Mouse (Mus musculus) midbrain, embryonic 13.5 days (tissue): Measurements from ENCODE around the gene Tex9. TPM values are rescaled to one million over a fixed set of nuclear protein-coding genes. Genes with fewer than 3 reads are reported as not detected.

Source experiments
- ATAC-seq: fragments of 200-750 bp; cut with Nextera tagmentation; 2 replicates; pipeline ENCODE4 v1.8.0; 2017; ENCODE audit warnings: mild to moderate bottlenecking, moderate TSS enrichment, moderate library complexity
- H3K27ac ChIP-seq: fragments of 300-500 bp; sonication (generic); 2 replicates; pipeline ENCODE4 v1.5.1; 2015; ENCODE audit warnings: inconsistent platforms, mild to moderate bottlenecking, moderate library complexity
- H3K27me3 ChIP-seq: fragments of 300-500 bp; sonication (generic); 2 replicates; pipeline ENCODE4 v1.6.1; 2015; ENCODE audit warnings: mild to moderate bottlenecking, inconsistent platforms
- H3K36me3 ChIP-seq: fragments of 300-500 bp; sonication (generic); 2 replicates; pipeline ENCODE4 v1.6.1; 2015; ENCODE audit warnings: mild to moderate bottlenecking, inconsistent platforms
- H3K4me1 ChIP-seq: fragments of 300-500 bp; sonication (generic); replicated peaks from 2 replicates; pipeline ENCODE4 v1.6.1; 2015; ENCODE audit warnings: inconsistent platforms
- H3K4me2 ChIP-seq: fragments of 300-500 bp; sonication (generic); replicated peaks from 2 replicates; pipeline ENCODE4 v1.6.1; 2015; ENCODE audit warnings: moderate library complexity, mild to moderate bottlenecking, inconsistent platforms
- H3K4me3 ChIP-seq: fragments of 300-500 bp; sonication (generic); replicated peaks from 2 replicates; pipeline ENCODE4 v1.5.1; 2015; ENCODE audit warnings: mild to moderate bottlenecking, inconsistent platforms
- H3K9ac ChIP-seq: fragments of 300-500 bp; sonication (generic); replicated peaks from 2 replicates; pipeline ENCODE4 v1.6.1; 2015; ENCODE audit warnings: mild to moderate bottlenecking, inconsistent platforms
- H3K9me3 ChIP-seq: fragments of 300-500 bp; sonication (generic); 2 replicates; pipeline ENCODE4 v1.6.1; 2016; ENCODE audit warnings: mild to moderate bottlenecking, inconsistent platforms
- WGBS: fragments of 180-500 bp; shearing (Covaris S2); methylation state at CpG from one replicate; pipeline ENCODE4 v1.1.7; 2015; 5-methylcytosine and 5-hydroxymethylcytosine counted together
- polyA plus RNA-seq: library from polyadenylated mRNA; unstranded; fragments of >200 nt; fragmentation: Nextera tagmentation; extraction: Ambion mirVana; gene quantifications from 2 replicates; pipeline ENCODE4 v1.2.1, GENCODE M21; 2015

The Tex9 gene
- 50.7 and 53.0 TPM in 2 replicates for polyA plus RNA-seq

DNA sequence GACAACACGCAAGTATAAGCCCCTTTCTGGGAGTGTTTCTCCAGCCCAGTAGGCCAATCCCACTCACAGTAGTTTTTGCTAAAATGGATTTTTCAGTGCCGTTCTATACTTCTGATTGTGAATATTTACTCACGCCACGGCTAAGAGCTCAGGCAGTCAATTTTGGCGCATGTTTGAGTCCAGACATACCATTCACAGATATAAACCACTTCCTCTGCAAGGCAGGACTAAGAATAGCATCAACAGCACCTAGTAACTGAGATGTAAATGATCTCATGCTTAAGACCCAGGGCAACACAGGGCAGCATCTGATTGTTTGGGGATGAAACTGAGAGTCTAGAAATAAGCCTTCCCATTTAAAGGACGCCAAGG lies at the start of gene Tex9:
Tex9 (minus strand) TSS at position 19 of the 372 bp plus-strand sequence.
- H3K27me3 ChIP-seq: no peaks in the 10 kb centered on the region
- 5% methylated on average over 6 of the region's 6 CpGs for WGBS

DNA sequence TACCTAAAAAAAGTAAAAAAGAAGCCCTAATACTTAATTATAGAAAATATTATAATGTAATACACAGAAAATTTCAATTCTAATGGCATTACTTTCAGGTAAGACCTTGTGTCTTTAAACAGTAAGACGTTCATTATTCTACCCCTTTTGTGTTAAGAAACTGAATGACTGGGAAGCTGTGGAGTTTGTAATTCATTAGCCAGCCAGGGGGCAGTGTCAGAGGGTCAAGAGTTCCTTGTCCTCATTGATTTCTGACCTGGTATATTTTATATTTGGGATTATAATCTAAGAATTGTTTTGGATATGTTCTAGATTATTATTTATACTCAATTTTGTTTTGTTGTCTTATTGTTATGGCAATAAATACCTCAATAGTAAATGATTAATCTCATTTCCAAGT lies 45.1 kb upstream of the Tex9 start:
- no peak overlapping the region for H3K4me2 ChIP-seq
- no peak overlapping the region for H3K27ac ChIP-seq
- no peak for ATAC-seq
- H3K4me3 ChIP-seq: no peak overlapping the region
- peaks cover 5% of the 10 kb centered on the region; the same call in 1 of the 2 replicates for H3K36me3 ChIP-seq
- no peak overlapping the region for H3K9ac ChIP-seq
- no peaks in the 10 kb centered on the region for H3K9me3 ChIP-seq
- H3K4me1 ChIP-seq: peaks cover 13% of the 10 kb centered on the region; the same call in 1 of the 2 replicates
- H3K27me3 ChIP-seq: no peaks in the 10 kb centered on the region
- 51% methylated on average over 1 of the region's 1 CpGs for WGBS

More for the DNA sequence above, at the start of gene Tex9:
- H3K4me3 ChIP-seq: peak within 1 kb of the TSS; percentile 76
- peak; percentile 73 for ATAC-seq
- peak within 1 kb of the TSS; percentile 81 for H3K9ac ChIP-seq
- peaks cover 4% of the 10 kb centered on the region for H3K36me3 ChIP-seq
- H3K4me2 ChIP-seq: peak within 1 kb of the TSS; percentile 71
- H3K4me1 ChIP-seq: peaks cover 15% of the 10 kb centered on the region
- H3K9me3 ChIP-seq: no peaks in the 10 kb centered on the region
- H3K27ac ChIP-seq: peak within 1 kb of the TSS; percentile 81

DNA sequence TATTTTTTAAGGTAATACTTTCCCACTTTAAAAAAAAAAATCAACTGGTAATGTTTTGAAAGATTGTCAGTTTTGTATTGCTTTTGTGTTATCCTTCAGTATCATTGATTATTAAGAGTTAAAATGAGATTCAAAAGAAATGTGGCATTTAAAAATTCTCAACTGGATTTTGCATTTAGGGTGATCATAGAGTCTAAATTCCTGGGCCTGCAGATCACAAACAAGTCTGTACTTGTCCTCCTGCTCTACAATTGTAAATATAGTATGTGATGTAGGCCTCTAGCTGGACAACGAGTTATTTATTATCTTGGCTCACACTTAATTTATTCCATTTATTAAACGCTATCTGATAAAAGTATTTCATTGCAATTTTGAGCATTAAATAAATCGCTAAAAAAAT lies 43.4 kb upstream of the Tex9 start:
- Histone ChIP-seq H3K4me3 (no peak overlapping the region), H3K27me3 (no peaks in the 10 kb centered on the region), H3K36me3 (peaks cover 3% of the 10 kb centered on the region; the same call in 1 of the 2 replicates), H3K27ac (no peak overlapping the region), H3K9ac (no peak overlapping the region), H3K4me1 (peaks cover 21% of the 10 kb centered on the region), H3K4me2 (peak overlapping the region; percentile 59; the same call in 1 of the 2 replicates), H3K9me3 (no peaks in the 10 kb centered on the region)
- ATAC-seq: no peak
- WGBS: 82% methylated on average over 3 of the region's 3 CpGs

DNA sequence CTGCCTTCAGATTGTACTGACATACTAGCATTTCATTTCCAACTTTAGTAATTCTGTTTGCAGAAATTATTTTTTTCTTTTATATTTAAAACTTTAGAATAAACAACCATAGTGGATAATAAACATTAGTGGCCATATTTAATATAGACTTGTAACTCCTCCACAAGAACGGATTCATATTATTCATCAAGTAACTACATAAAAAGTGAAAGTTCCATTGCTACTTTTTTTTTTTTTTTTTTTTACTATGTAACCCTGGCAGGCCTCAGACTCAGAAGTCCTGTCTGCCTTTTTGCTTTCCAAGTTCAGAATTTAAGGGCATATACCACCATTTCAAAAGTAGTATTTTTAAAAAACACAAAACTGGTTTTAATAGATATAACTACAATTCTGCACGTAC lies 43.0 kb upstream of the Tex9 start:
- Histone ChIP-seq H3K4me3 (peak overlapping the region; percentile 35), H3K36me3 (no peaks in the 10 kb centered on the region), H3K9me3 (no peaks in the 10 kb centered on the region), H3K4me2 (peak overlapping the region; percentile 59), H3K9ac (no peak overlapping the region), H3K4me1 (peaks cover 21% of the 10 kb centered on the region), H3K27me3 (no peaks in the 10 kb centered on the region), H3K27ac (no peak overlapping the region)
- ATAC-seq: no peak
- WGBS: 93% methylated on average over 2 of the region's 2 CpGs

DNA sequence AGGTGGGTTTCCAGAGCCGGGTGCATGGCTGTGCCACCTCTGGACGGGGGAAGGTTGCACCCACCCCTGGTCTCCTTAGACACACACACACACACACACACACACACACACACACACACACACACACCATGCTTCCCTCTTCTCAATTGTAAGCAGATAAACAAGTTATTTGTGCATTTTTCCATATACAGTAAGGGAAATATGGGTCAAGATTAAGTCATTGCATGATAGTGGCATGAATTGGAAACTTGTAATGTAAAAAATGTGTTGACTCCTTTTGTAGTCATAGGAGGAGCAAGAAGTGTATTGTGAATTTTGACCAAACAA lies 41.0 kb upstream of the Tex9 start:
- Histone ChIP-seq H3K27me3 (no peaks in the 10 kb centered on the region), H3K4me2 (peak overlapping the region; percentile 68), H3K4me3 (peak overlapping the region; percentile 96), H3K9ac (peak overlapping the region; percentile 95), H3K4me1 (peaks cover 21% of the 10 kb centered on the region), H3K27ac (peak overlapping the region; percentile 100), H3K9me3 (no peaks in the 10 kb centered on the region), H3K36me3 (no peaks in the 10 kb centered on the region)
- 0% methylated on average over 2 of the region's 2 CpGs for WGBS
- ATAC-seq: peak; percentile 29; the same call in 1 of the 2 replicates

DNA sequence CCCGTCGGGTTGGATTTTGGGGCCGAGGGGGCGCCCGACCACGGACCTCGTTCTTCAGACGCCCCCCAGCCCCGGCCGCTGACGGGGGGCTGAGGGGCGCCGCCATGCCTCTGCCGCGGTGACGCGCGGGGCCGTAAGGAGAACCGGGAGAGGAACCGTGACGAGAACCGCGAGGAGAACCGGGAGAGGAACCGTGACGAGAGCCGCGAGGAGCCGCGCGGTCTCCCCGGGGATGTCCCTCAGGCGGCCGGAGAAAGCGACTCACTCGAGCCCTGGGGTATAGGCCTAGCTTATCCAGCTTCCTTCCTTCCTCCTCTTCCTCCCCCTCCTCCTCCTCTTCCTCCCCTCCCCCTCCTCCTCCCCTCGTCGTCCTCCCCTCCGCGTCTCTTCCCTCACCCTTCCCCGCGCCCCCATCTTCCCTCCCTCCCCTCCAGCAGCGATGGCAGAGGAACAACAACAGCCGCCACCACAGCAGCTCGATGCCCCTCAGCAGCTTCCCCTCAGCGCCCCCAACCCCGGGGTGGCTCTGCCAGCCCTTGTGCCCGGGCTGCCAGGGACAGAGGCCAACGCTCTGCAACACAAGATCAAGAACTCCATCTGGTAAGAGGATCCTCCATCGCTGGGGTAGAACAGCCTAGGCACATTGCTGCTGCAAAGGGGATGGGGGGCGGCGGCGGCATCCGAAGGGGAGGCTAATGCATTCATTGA lies 40.5 kb upstream of the Tex9 start:
- Histone ChIP-seq H3K4me2 (peak overlapping the region; percentile 68), H3K36me3 (no peaks in the 10 kb centered on the region), H3K27me3 (no peaks in the 10 kb centered on the region), H3K9me3 (no peaks in the 10 kb centered on the region), H3K9ac (peak overlapping the region; percentile 95), H3K27ac (peak overlapping the region; percentile 100), H3K4me3 (peak overlapping the region; percentile 96), H3K4me1 (peaks cover 21% of the 10 kb centered on the region)
- under 1% methylated on average over 38 of the region's 55 CpGs for WGBS
- peak; percentile 56 for ATAC-seq

DNA sequence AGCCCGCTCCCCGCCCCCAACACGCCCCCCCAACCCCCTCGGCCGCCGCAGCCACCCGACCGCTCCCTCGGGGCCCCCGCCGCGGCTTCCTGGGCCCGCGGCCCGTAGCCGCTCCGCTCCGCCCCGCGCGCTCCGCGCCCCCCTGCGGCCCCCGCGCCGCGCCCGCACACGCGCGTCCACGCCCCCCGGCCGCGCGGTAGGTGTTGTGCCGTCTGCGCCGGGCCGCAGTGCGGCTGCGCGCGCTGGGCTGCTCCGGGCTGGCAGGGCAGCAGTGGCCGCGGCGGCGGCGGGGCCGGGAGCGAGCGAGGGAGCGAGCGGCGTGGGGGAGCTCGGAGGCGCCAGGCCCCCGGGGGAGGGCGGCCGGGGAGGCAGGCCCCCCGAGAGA lies 40.0 kb upstream of the Tex9 start, which contains the start of gene Rfx7:
Rfx7 (plus strand) TSS at position 245 of the 385 bp plus-strand sequence.
- Histone ChIP-seq H3K4me1 (peaks cover 21% of the 10 kb centered on the region), H3K4me3 (peak within 1 kb of the TSS; percentile 96), H3K9me3 (no peaks in the 10 kb centered on the region), H3K36me3 (no peaks in the 10 kb centered on the region), H3K27ac (peak within 1 kb of the TSS; percentile 100), H3K9ac (peak within 1 kb of the TSS; percentile 95), H3K27me3 (no peaks in the 10 kb centered on the region), H3K4me2 (peak within 1 kb of the TSS; percentile 68)
- ATAC-seq: peak; percentile 89
- under 1% methylated on average over 46 of the region's 63 CpGs for WGBS

DNA sequence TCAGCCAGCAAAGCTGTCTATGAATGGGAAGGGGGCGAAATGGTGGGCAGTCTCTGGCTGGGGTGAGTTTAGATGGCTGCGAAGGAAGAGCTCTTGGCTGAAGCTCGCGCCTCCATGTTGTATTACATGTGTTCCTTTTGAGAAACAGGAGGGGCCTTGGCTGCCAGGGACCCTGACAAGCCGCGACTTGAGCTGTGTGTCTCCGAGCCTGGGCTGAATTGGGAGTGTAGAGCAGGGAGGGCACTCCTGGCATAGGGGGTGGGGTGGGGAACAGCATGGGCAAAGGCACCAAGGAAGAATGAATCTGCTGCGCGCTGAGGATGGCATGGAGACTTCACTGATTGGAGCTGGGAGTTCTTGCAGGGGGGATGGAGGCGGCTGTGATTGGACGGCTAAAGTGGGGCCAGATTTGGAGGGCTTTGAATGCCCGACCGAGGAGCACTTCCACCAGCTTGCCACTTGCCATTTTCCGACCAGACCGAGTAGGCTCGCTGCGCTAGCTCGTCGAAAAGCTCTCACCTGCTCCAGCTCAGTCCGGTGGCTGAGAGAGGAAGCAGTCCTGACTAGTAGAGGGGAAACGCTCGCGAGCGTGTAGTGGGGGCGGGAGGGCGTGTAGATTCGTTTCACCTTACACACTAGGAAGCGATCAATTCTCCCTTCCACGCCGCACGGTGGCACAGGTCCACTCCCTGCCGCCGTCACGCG lies 39.4 kb upstream of the Tex9 start:
- ATAC-seq: peak; percentile 90
- H3K27me3 ChIP-seq: no peaks in the 10 kb centered on the region
- peak overlapping the region; percentile 95 for H3K9ac ChIP-seq
- H3K9me3 ChIP-seq: no peaks in the 10 kb centered on the region
- H3K4me1 ChIP-seq: peaks cover 21% of the 10 kb centered on the region
- no peaks in the 10 kb centered on the region for H3K36me3 ChIP-seq
- peak overlapping the region; percentile 68 for H3K4me2 ChIP-seq
- under 1% methylated on average over 35 of the region's 35 CpGs for WGBS
- H3K27ac ChIP-seq: peak overlapping the region; percentile 100
- H3K4me3 ChIP-seq: peak overlapping the region; percentile 96

DNA sequence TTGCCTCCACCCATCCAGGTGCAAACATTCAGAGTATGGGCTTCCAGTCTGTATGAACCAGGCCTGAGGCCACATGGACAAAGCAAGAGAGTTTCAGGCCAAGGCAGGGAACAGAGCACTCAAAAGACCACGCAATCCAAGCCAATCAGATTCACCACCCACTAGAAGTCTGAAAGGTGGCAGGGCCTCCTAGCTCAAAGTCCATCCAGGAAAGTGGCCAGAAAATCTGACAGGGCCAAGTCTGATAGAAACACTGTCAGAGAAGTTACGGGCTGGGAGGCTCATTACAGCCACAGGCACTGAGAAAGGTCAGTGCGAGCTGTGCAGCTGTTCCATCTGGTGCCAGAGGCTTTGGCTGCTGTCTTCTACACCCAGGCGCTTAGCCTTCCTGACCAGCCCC lies 38.8 kb upstream of the Tex9 start:
- H3K27ac ChIP-seq: peak overlapping the region; percentile 100
- WGBS: 31% methylated on average over 4 of the region's 4 CpGs
- peak overlapping the region; percentile 96 for H3K4me3 ChIP-seq
- peak; percentile 9 for ATAC-seq
- H3K4me2 ChIP-seq: peak overlapping the region; percentile 68
- H3K36me3 ChIP-seq: no peaks in the 10 kb centered on the region
- H3K4me1 ChIP-seq: peaks cover 21% of the 10 kb centered on the region
- H3K9me3 ChIP-seq: no peaks in the 10 kb centered on the region
- H3K27me3 ChIP-seq: no peaks in the 10 kb centered on the region
- peak overlapping the region; percentile 95 for H3K9ac ChIP-seq

DNA sequence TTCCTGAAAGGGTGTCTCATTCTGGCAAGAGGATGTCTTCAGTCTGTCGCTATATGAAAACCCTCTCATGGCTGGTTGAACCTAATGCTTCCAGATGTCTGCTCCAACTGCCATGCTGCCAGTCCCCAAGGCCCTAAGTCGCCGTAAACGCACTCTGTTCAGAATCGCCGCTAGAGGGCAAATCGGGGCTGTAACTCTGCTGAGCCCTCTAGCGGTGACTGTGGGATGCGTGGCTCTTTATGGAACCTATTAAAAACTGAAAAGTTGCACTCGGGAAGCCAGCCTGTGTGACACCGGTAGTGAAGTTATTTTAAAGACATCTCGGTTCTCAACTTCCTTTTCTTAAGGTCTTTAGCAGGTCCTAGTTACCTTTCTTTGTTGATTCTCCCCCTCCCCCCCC lies 38.2 kb upstream of the Tex9 start:
- H3K9ac ChIP-seq: no peak overlapping the region
- WGBS: under 1% methylated on average over 12 of the region's 12 CpGs
- peaks cover 18% of the 10 kb centered on the region for H3K4me1 ChIP-seq
- 0 out of 2 replicates have a peak overlapping the region, but pooled peaks have one; percentile 6 for H3K4me2 ChIP-seq
- H3K9me3 ChIP-seq: no peaks in the 10 kb centered on the region
- H3K36me3 ChIP-seq: no peaks in the 10 kb centered on the region
- no peak overlapping the region; the same call in 1 of the 2 replicates for H3K27ac ChIP-seq
- no peak overlapping the region for H3K4me3 ChIP-seq
- ATAC-seq: no peak
- no peaks in the 10 kb centered on the region for H3K27me3 ChIP-seq

DNA sequence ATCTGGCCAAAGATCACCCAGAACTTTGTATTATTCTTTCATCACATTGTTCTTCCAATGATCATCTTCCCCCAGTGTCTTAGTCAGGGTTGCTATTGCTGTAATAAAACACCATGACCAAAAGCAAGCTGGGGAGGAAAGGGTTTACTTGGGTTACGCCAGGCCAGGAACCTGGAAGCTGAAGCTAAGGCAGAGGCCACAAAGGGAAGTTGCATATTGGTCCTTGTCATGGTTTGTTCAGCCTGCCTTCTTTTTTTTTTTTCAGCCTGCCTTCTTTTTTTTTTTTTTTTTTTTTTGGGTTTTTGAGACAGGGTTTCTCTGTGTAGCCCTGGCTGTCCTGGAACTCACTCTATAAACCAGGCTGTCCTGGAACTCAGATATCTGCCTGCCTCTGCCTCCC lies 34.1 kb upstream of the Tex9 start:
- 75% methylated on average over 1 of the region's 1 CpGs for WGBS
- Histone ChIP-seq H3K36me3 (no peaks in the 10 kb centered on the region), H3K27me3 (no peaks in the 10 kb centered on the region)

DNA sequence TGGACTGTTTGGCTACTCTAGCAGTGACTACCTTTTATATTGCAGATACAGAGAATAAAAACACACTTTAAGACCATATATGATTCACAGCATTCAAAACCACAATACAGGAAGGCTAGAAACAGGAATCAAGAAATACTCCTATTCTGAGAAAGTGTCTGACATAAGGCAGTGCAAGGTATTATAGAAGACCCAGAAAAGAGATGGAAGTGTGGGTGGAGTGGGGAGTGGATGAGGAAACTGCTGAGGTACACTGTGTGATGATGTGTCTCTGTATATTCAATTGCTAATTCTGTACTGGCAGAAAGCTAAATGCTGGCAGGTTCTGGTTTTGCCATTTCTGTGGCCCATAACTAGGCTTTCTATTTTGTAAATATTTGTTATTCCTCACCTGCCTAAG lies 28.8 kb upstream of the Tex9 start:
- no peaks in the 10 kb centered on the region for H3K36me3 ChIP-seq
- no peaks in the 10 kb centered on the region for H3K9me3 ChIP-seq
- H3K4me1 ChIP-seq: no peaks in the 10 kb centered on the region
- no peak for ATAC-seq
- H3K4me3 ChIP-seq: no peak overlapping the region
- H3K4me2 ChIP-seq: no peak overlapping the region
- no peaks in the 10 kb centered on the region for H3K27me3 ChIP-seq
- no peak overlapping the region for H3K27ac ChIP-seq
- no peak overlapping the region for H3K9ac ChIP-seq

More for the DNA sequence above, 34.1 kb upstream of the Tex9 start:
- Histone ChIP-seq H3K4me3 (no peak overlapping the region), H3K4me2 (no peak overlapping the region), H3K27ac (no peak overlapping the region), H3K4me1 (peaks cover 5% of the 10 kb centered on the region), H3K9me3 (no peaks in the 10 kb centered on the region), H3K9ac (no peak overlapping the region)
- no peak for ATAC-seq
